ENCODE assay signal across 17 mouse cellular contexts in genomic region chr1:75845771-75846535, GRCm38 (mm10).
DNase-seq lines count a peak whose midpoint lies in the region; ATAC-seq and TF ChIP-seq lines count a peak whose summit lies in the region.
"Had no signal": no experiment of that assay in that cellular context is flagged by ENCODE, and none has a peak within 500 bp of the region (broad histone marks: within the 10 kb centered on the region; RNA-seq: fewer than 3 reads in every experiment).

No protein-coding gene starts in this region.

- dilution Hi-C loops in CH12.LX (cut with MboI; ENCODE audit: extremely low pct_ligation_motif_present, extremely low pct_unique_long_range_greater_than_20kb, low sequenced_read_pairs) = no loop called here

- no peak overlapping the region for H3K4me3 ChIP-seq in limb, embryonic 11.5 days (ENCODE audit: low read depth, low read length)
- no peak overlapping the region for H3K4me3 ChIP-seq in limb, embryonic 10.5 days
- no peak overlapping the region for H3K4me3 ChIP-seq in CH12.LX (replicated peaks in 1 of 3; ENCODE audit: low read depth in 2 of 3, low read length in 2 of 3, poor library complexity in 1 of 3)
- H3K4me3 ChIP-seq in limb, embryonic 12.5 days (replicated peaks) = no peak overlapping the region
- H3K4me3 ChIP-seq: forebrain, embryonic 15.5 days; heart, embryonic 12.5 days; hindbrain, embryonic 15.5 days had no signal

- no peaks in the 10 kb centered on the region for H3K27me3 ChIP-seq in limb, embryonic 11.5 days (ENCODE audit: control insufficient read depth, insufficient read depth, low read length)
- no peaks in the 10 kb centered on the region; the same call in 1 of the 2 replicates for H3K27me3 ChIP-seq in limb, embryonic 10.5 days (ENCODE audit: low read depth, poor library complexity, severe bottlenecking)
- H3K27me3 ChIP-seq in CH12.LX (replicated peaks) = no peaks in the 10 kb centered on the region
- H3K27me3 ChIP-seq in limb, embryonic 12.5 days = no peaks in the 10 kb centered on the region
- H3K27me3 ChIP-seq: forebrain, embryonic 15.5 days; heart, embryonic 12.5 days; hindbrain, embryonic 15.5 days had no signal

- no peaks in the 10 kb centered on the region for H3K9me3 ChIP-seq in limb, embryonic 11.5 days (ENCODE audit: control insufficient read depth, low read length)
- no peaks in the 10 kb centered on the region for H3K9me3 ChIP-seq in limb, embryonic 10.5 days (replicated peaks)
- H3K9me3 ChIP-seq in CH12.LX (replicated peaks; ENCODE audit: low read length) = no peaks in the 10 kb centered on the region
- H3K9me3 ChIP-seq in limb, embryonic 12.5 days = no peaks in the 10 kb centered on the region
- H3K9me3 ChIP-seq: forebrain, embryonic 15.5 days; heart, embryonic 12.5 days; hindbrain, embryonic 15.5 days had no signal

- 81% methylated on average over 4 of the region's 4 CpGs for WGBS in limb, embryonic 11.5 days
- 93% methylated on average over 4 of the region's 4 CpGs for WGBS in limb, embryonic 10.5 days
- WGBS in limb, embryonic 12.5 days = 82% methylated on average over 4 of the region's 4 CpGs

- in situ Hi-C loops in CH12.LX (cut with MboI; ENCODE audit: low pct_ligation_motif_present, low pct_unique_long_range_greater_than_20kb, low sequenced_read_pairs) = no loop called here

- H3K79me2 ChIP-seq in CH12.LX (replicated peaks; ENCODE audit: control insufficient read depth, extremely low read depth, insufficient read depth, poor library complexity, severe bottlenecking) = no peaks in the 10 kb centered on the region

- DNase-seq in limb, embryonic 11.5 days (ENCODE audit: low spot score) = peak; percentile 19
- DNase-seq in limb, embryonic 10.5 days (ENCODE audit: low spot score) = no peak
- DNase-seq in CH12.LX (ENCODE audit: extremely low read depth) (peak; percentile 2), R1 (ENCODE audit: low read depth, low spot score) (peak; percentile 48)
- no peak for DNase-seq in natural killer cell, adult 2 months (ENCODE audit: low spot score in 2 of 2)
- DNase-seq in heart, adult 18-20 months = no peak
- DNase-seq: adrenal gland, postnatal 10 days; cerebellum, adult 11 months; cerebellum, adult 9-10 months; cerebellum, postnatal 25 days; gastrocnemius, postnatal 10 days had no signal

- H3K4me2 ChIP-seq in limb, embryonic 11.5 days (ENCODE audit: low read depth, severe bottlenecking) = no peak overlapping the region
- H3K4me2 ChIP-seq in CH12.LX (ENCODE audit: insufficient read depth, low read depth, poor library complexity, severe bottlenecking) = no peak overlapping the region
- H3K4me2 ChIP-seq in limb, embryonic 12.5 days = no peak overlapping the region
- H3K4me2 ChIP-seq: forebrain, embryonic 15.5 days; heart, embryonic 12.5 days; hindbrain, embryonic 15.5 days had no signal

- peaks cover 20% of the 10 kb centered on the region for H3K4me1 ChIP-seq in limb, embryonic 11.5 days (ENCODE audit: control insufficient read depth, insufficient read depth, low read length)
- peaks cover 46% of the 10 kb centered on the region for H3K4me1 ChIP-seq in limb, embryonic 10.5 days
- H3K4me1 ChIP-seq in CH12.LX (ENCODE audit: control insufficient read depth in 1 of 2, insufficient read depth in 2 of 2) = peaks cover 0 to 9% of the 10 kb centered on the region in 2 experiments; a peak in 1 of 4 replicates
- peaks cover 38% of the 10 kb centered on the region for H3K4me1 ChIP-seq in limb, embryonic 12.5 days (replicated peaks)
- H3K4me1 ChIP-seq: heart, embryonic 12.5 days had no signal

- no peaks in the 10 kb centered on the region for H3K36me3 ChIP-seq in limb, embryonic 11.5 days (ENCODE audit: control insufficient read depth, insufficient read depth, low read length)
- H3K36me3 ChIP-seq in limb, embryonic 10.5 days = no peaks in the 10 kb centered on the region
- no peaks in the 10 kb centered on the region for H3K36me3 ChIP-seq in CH12.LX (replicated peaks in 1 of 2; ENCODE audit: control insufficient read depth in 1 of 2, insufficient read depth in 1 of 2, low read length in 1 of 2)
- no peaks in the 10 kb centered on the region for H3K36me3 ChIP-seq in limb, embryonic 12.5 days
- H3K36me3 ChIP-seq: forebrain, embryonic 15.5 days; heart, embryonic 12.5 days; hindbrain, embryonic 15.5 days had no signal

- H3K9ac ChIP-seq in limb, embryonic 11.5 days (ENCODE audit: low read length) = no peak overlapping the region
- no peak overlapping the region for H3K9ac ChIP-seq in CH12.LX (ENCODE audit: insufficient read depth, low read depth)
- H3K9ac ChIP-seq in limb, embryonic 12.5 days (replicated peaks) = no peak overlapping the region
- H3K9ac ChIP-seq: forebrain, embryonic 15.5 days; heart, embryonic 12.5 days; hindbrain, embryonic 15.5 days had no signal

- no peak for TF ChIP-seq RAD21 in CH12.LX (IDR thresholded peaks at IDR 0.05; ENCODE audit: low read depth, low read length)

- H3K27ac ChIP-seq in limb, embryonic 11.5 days (replicated peaks; ENCODE audit: low read depth, low read length) = no peak overlapping the region
- H3K27ac ChIP-seq in limb, embryonic 10.5 days = no peak overlapping the region
- no peak overlapping the region for H3K27ac ChIP-seq in CH12.LX (ENCODE audit: insufficient read depth, low read depth)
- peak overlapping the region; percentile 74; the same call in 1 of the 2 replicates for H3K27ac ChIP-seq in limb, embryonic 12.5 days
- H3K27ac ChIP-seq: hindbrain, embryonic 15.5 days had no signal

- no peak for TF ChIP-seq EP300 in CH12.LX (IDR thresholded peaks at IDR 0.05; ENCODE audit: low read length)

- TF ChIP-seq CTCF in CH12.LX (conservative IDR thresholded peaks at IDR 0.05 in 1 of 2, IDR thresholded peaks at IDR 0.05 in 1 of 2; ENCODE audit: low read depth in 2 of 2, low read length in 2 of 2) = no peak

- TF ChIP-seq POLR2A in CH12.LX (IDR thresholded peaks at IDR 0.05; ENCODE audit: low read depth, low read length) = no peak

- no peak for ATAC-seq in limb, embryonic 11.5 days (ENCODE audit: insufficient number of reproducible peaks, low FRiP score, low TSS enrichment, low read depth)
- ATAC-seq in limb, embryonic 12.5 days (ENCODE audit: insufficient number of reproducible peaks, insufficient read depth, low FRiP score, low TSS enrichment, low read depth) = no peak
- ATAC-seq: inflammation-experienced regulatory T-cells, adult 6 months; intestine, postnatal 0 days had no signal

TF ChIP-seq in CH12.LX, 34 proteins besides CTCF, POLR2A, EP300 and RAD21:
- TF ChIP-seq MXI1 (IDR thresholded peaks at IDR 0.05; ENCODE audit: low read depth, low read length) = no peak
- no peak for TF ChIP-seq HCFC1 (IDR thresholded peaks at IDR 0.05; ENCODE audit: low read depth, low read length)
- TF ChIP-seq ZNF384 (IDR thresholded peaks at IDR 0.05; ENCODE audit: low read depth, low read length) = no peak
- TF ChIP-seq KAT2A (IDR thresholded peaks at IDR 0.05; ENCODE audit: insufficient replicate concordance, low read length) = no peak
- no peak for TF ChIP-seq USF1 (IDR thresholded peaks at IDR 0.05; ENCODE audit: low read depth, low read length)
- TF ChIP-seq RCOR1 (conservative IDR thresholded peaks at IDR 0.05; ENCODE audit: low read depth, low read length) = no peak
- TF ChIP-seq TBP (conservative IDR thresholded peaks at IDR 0.05; ENCODE audit: low read depth, low read length) = no peak
- no peak for TF ChIP-seq SMC3 (IDR thresholded peaks at IDR 0.05; ENCODE audit: low read depth, low read length)
- TF ChIP-seq MAZ (IDR thresholded peaks at IDR 0.05; ENCODE audit: low read depth, low read length) = no peak
- no peak for TF ChIP-seq CHD2 (IDR thresholded peaks at IDR 0.05; ENCODE audit: low read length)
- no peak for TF ChIP-seq GABPA (IDR thresholded peaks at IDR 0.05; ENCODE audit: insufficient replicate concordance, low read depth, low read length)
- TF ChIP-seq NRF1 (IDR thresholded peaks at IDR 0.05; ENCODE audit: low read depth, low read length) = no peak
- no peak for TF ChIP-seq ZMIZ1 (IDR thresholded peaks at IDR 0.05; ENCODE audit: low read depth, low read length)
- TF ChIP-seq ZKSCAN1 (IDR thresholded peaks at IDR 0.05; ENCODE audit: borderline replicate concordance, low read depth, low read length) = no peak
- TF ChIP-seq IRF4 (IDR thresholded peaks at IDR 0.05; ENCODE audit: low read depth, low read length) = no peak
- no peak for TF ChIP-seq POLR2AphosphoS2 (IDR thresholded peaks at IDR 0.05; ENCODE audit: low read depth, low read length)
- TF ChIP-seq ETS1 (conservative IDR thresholded peaks at IDR 0.05; ENCODE audit: low read depth, low read length) = no peak
- no peak for TF ChIP-seq USF2 (conservative IDR thresholded peaks at IDR 0.05; ENCODE audit: low read depth, low read length)

Comparison
In these comparisons a context has a peak if more than half of its experiments do, and no peak if none do; other contexts are left out.
1. DNase-seq: peak in limb, embryonic 11.5 days (single experiment), CH12.LX (single experiment) and R1 (single experiment); none in limb, embryonic 10.5 days (single experiment), natural killer cell, adult 2 months (0 of 2) and heart, adult 18-20 months (0 of 2).